Mouse (Mus musculus): ENCODE measurements around the gene Tmem236.

Gene Tmem236

GRCm38 (mm10) chr2:14251938-14252337 is 77.6 kb downstream of the Tmem236 start:
- DNase-seq (ENCODE audit: low read depth), result no peak

GRCm38 (mm10) chr2:14258345-14258850 is 84.1 kb downstream of the Tmem236 start:
- DNase-seq (ENCODE audit: low read depth), result no peak

GRCm38 (mm10) chr2:14262090-14262489 is 87.8 kb downstream of the Tmem236 start:
- no peak for DNase-seq (ENCODE audit: low read depth)

- DNase-seq (ENCODE audit: low read depth), result no peak
Measured at GRCm38 (mm10) chr2:14269160-14269559, 94.8 kb downstream of the Tmem236 start.

Measured in c-Kit-positive CD71-positive TER-119-negative erythroid progenitor cells, embryonic 14.5 days (primary cell).